15 mouse cellular contexts compared by ENCODE assay signal in genomic region chr1:156402491-156402890, GRCm38 (mm10). TPM values are rescaled to one million over a fixed set of nuclear protein-coding genes. Genes with fewer than 3 reads are reported as not detected.
DNase-seq lines count a peak whose midpoint lies in the region.
"Had no signal": no experiment of that assay in that cellular context is flagged by ENCODE, and none has a peak within 500 bp of the region (broad histone marks: within the 10 kb centered on the region; RNA-seq: fewer than 3 reads in every experiment).

No protein-coding gene starts in this region.

- peak; percentile 28 to 58 for DNase-seq in kidney, adult 8-10 months
- no peak for DNase-seq in kidney, postnatal 10 days
- DNase-seq in 416B (ENCODE audit: low read depth) (peak; percentile 87), NIH3T3 (ENCODE audit: low read depth) (peak; percentile 22)
- DNase-seq in embryo, embryonic 9.5 days (ENCODE audit: extremely low spot score), result peak; percentile 9
- no peak for DNase-seq in layer of hippocampus, postnatal 36 days
- no peak for DNase-seq in right cerebral cortex, postnatal 36 days (ENCODE audit: low spot score in 2 of 2)
- no peak for DNase-seq in layer of hippocampus, postnatal 10 days (ENCODE audit: low spot score in 2 of 2)
- DNase-seq: adrenal gland, postnatal 10 days; B cell, adult 2 months; cerebellum, adult 11 months; gastrocnemius, adult 2 months; gastrocnemius, postnatal 25 days had no signal

RNA-seq across cellular contexts. Expression of gene Axdnd1, which starts 18.5 kb away (rescaled TPM):
- total RNA-seq in layer of hippocampus, postnatal 36 days (2021), result 1 to 10 TPM in 1 of 2 experiments, under 1 TPM in 1; 0.27 to 1.1 TPM
- total RNA-seq in layer of hippocampus, postnatal 10 days (2021), result 1 to 10 TPM in 1 of 2 experiments, under 1 TPM in 1; 0.89 to 1.1 TPM
- total RNA-seq: gastrocnemius, adult 2 months; gastrocnemius, postnatal 25 days; heart, adult 8-10 months; heart, postnatal 25 days had no signal

RNA-seq across cellular contexts. Expression of gene Gm2000, which starts 36.7 kb away (rescaled TPM):
- total RNA-seq in layer of hippocampus, postnatal 36 days (2021), result 100 to 1,000 TPM; 303 to 311 TPM
- total RNA-seq in layer of hippocampus, postnatal 10 days (2021), result 100 to 1,000 TPM; 380 to 411 TPM

Comparison
In these comparisons a context has a peak if more than half of its experiments do, and no peak if none do; other contexts are left out.
1. DNase-seq: peak in kidney, adult 8-10 months (2 of 2), 416B (single experiment), NIH3T3 (single experiment) and embryo, embryonic 9.5 days (single experiment); none in kidney, postnatal 10 days (single experiment), layer of hippocampus, postnatal 36 days (0 of 2), right cerebral cortex, postnatal 36 days (0 of 2) and layer of hippocampus, postnatal 10 days (0 of 2).